8 mouse cellular contexts compared by ENCODE assay signal in the genomic region with DNA sequence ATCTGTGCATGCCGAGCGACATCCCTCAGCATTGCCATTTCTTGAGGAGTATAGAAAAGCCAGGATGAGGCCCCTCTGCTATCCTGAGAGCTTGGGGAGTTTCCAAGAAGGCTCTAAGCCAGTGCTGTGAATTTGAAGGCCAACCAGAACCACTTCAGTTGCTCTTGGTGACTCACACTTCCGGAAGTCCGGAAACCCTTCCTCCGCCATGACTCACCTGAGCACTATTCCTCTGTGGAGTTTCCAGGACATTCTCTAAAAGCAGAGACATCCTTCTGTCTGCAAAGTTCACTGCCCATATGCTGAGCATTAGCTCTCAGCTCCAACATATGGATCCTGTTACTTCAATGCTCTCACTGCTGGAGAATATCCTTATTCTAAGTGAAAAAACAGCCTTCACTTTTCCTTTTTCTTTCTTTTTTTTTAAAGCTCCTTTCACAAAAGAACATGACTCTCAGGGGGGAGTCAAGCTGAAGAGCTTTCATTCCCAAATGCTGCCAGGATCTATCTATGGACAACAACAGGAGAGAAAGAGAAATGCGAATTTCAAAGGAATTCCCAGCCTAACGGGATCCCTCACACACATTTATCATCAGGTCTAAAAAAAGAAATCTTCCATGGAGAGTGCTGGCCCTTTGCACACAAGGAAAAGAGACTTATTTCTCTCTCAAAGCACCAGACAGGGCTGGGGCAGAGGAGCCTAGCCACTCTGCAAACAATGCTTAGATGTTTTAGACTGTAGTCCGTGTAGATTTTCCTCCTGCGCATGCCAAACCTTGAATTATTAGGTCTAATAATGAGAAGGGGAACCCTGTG.
DNase-seq lines count a peak whose midpoint lies in the region; ATAC-seq and TF ChIP-seq lines count a peak whose summit lies in the region.

No protein-coding gene starts in this region.

- H3K4me2 ChIP-seq in hindbrain, embryonic 13.5 days, result no peak overlapping the region

- H3K27ac ChIP-seq in heart, embryonic 10.5 days, result peak overlapping the region; percentile 29; the same call in 1 of the 2 replicates
- peak overlapping the region; percentile 94 for H3K27ac ChIP-seq in hindbrain, embryonic 13.5 days
- H3K27ac ChIP-seq in olfactory bulb, adult 2 months (ENCODE audit: insufficient read depth, low read depth, low read length), result peak overlapping the region; percentile 85

- H3K9ac ChIP-seq in hindbrain, embryonic 13.5 days, result no peak overlapping the region

- peaks cover 34% of the 10 kb centered on the region for H3K4me1 ChIP-seq in heart, embryonic 10.5 days
- H3K4me1 ChIP-seq in hindbrain, embryonic 13.5 days (replicated peaks), result peaks cover 54% of the 10 kb centered on the region
- peaks cover 27% of the 10 kb centered on the region for H3K4me1 ChIP-seq in olfactory bulb, adult 2 months (ENCODE audit: control insufficient read depth, insufficient read depth, low read length)

- no peak for TF ChIP-seq CTCF in olfactory bulb, adult 2 months (IDR thresholded peaks at IDR 0.05; ENCODE audit: insufficient read depth, low read depth, low read length)

- no peak for DNase-seq in heart, embryonic 10.5 days (ENCODE audit: low spot score)
- no peak for DNase-seq in heart, adult 9 months (ENCODE audit: low spot score in 2 of 2)
- peak; percentile 89 for DNase-seq in 3T3-L1 (ENCODE audit: low read depth, low spot score)
- DNase-seq in cerebellum, postnatal 36 days, result peak; percentile 40 to 53
- DNase-seq in spleen, adult 12 weeks (ENCODE audit: low spot score), result no peak
- DNase-seq in liver, result no peak

- 46% methylated on average over 9 of the region's 9 CpGs for WGBS in heart, embryonic 10.5 days
- WGBS in hindbrain, embryonic 13.5 days, result 54% methylated on average over 9 of the region's 9 CpGs
- 41% methylated on average over 9 of the region's 9 CpGs for WGBS in olfactory bulb, adult 2 months

- no peaks in the 10 kb centered on the region for H3K36me3 ChIP-seq in heart, embryonic 10.5 days
- H3K36me3 ChIP-seq in hindbrain, embryonic 13.5 days, result peaks cover 27% of the 10 kb centered on the region

- ATAC-seq in hindbrain, embryonic 13.5 days (ENCODE audit: low FRiP score), result no peak

- no peaks in the 10 kb centered on the region for H3K9me3 ChIP-seq in heart, embryonic 10.5 days
- H3K9me3 ChIP-seq in hindbrain, embryonic 13.5 days, result no peaks in the 10 kb centered on the region; the same call in 1 of the 2 replicates

- no peaks in the 10 kb centered on the region for H3K27me3 ChIP-seq in heart, embryonic 10.5 days (ENCODE audit: insufficient read depth, poor library complexity, severe bottlenecking)
- no peaks in the 10 kb centered on the region for H3K27me3 ChIP-seq in hindbrain, embryonic 13.5 days

- H3K4me3 ChIP-seq in heart, embryonic 10.5 days, result no peak overlapping the region
- no peak overlapping the region for H3K4me3 ChIP-seq in hindbrain, embryonic 13.5 days
- H3K4me3 ChIP-seq in olfactory bulb, adult 2 months (ENCODE audit: insufficient read depth, low read depth, low read length), result no peak overlapping the region

- TF ChIP-seq POLR2A in olfactory bulb, adult 2 months (IDR thresholded peaks at IDR 0.05; ENCODE audit: insufficient read depth, low read depth, low read length), result no peak

Comparison
In these comparisons a context has a peak if more than half of its experiments do, and no peak if none do; other contexts are left out.
1. DNase-seq: peak in 3T3-L1 (single experiment) and cerebellum, postnatal 36 days (2 of 2); none in heart, embryonic 10.5 days (single experiment), heart, adult 9 months (0 of 2), spleen, adult 12 weeks (single experiment) and liver (single experiment).
2. H3K27ac ChIP-seq: peak in every context shown above with its lines; median percentile 94 in hindbrain, embryonic 13.5 days; 85 in olfactory bulb, adult 2 months; 29 in heart, embryonic 10.5 days.